ENCODE assay signal across 10 mouse cellular contexts in genomic region chr8:4656536-4656935, GRCm38 (mm10). TPM values are rescaled to one million over a fixed set of nuclear protein-coding genes. Genes with fewer than 3 reads are reported as not detected.
DNase-seq lines count a peak whose midpoint lies in the region; ATAC-seq lines count a peak whose summit lies in the region.
"Had no signal": no experiment of that assay in that cellular context is flagged by ENCODE, and none has a peak within 500 bp of the region (broad histone marks: within the 10 kb centered on the region; RNA-seq: fewer than 3 reads in every experiment).

No protein-coding gene starts in this region.

- no peak for ATAC-seq in erythroid progenitor cell, adult 5-6 weeks (replicated peaks; ENCODE audit: low FRiP score, poor library complexity, severe bottlenecking)

- H3K9me3 ChIP-seq in hindbrain, embryonic 10.5 days: peaks cover 14% of the 10 kb centered on the region; the same call in 1 of the 2 replicates
- H3K9me3 ChIP-seq: hindbrain, embryonic 15.5 days; neural tube, embryonic 12.5 days had no signal

- no peak overlapping the region for H3K4me3 ChIP-seq in hindbrain, embryonic 10.5 days
- H3K4me3 ChIP-seq: hindbrain, embryonic 15.5 days; neural tube, embryonic 12.5 days had no signal

- no peaks in the 10 kb centered on the region for H3K4me1 ChIP-seq in hindbrain, embryonic 10.5 days (replicated peaks)
- H3K4me1 ChIP-seq: hindbrain, embryonic 15.5 days; neural tube, embryonic 12.5 days had no signal

- H3K36me3 ChIP-seq in hindbrain, embryonic 10.5 days: no peaks in the 10 kb centered on the region
- H3K36me3 ChIP-seq: hindbrain, embryonic 15.5 days; neural tube, embryonic 12.5 days had no signal

- H3K27ac ChIP-seq in hindbrain, embryonic 10.5 days: no peak overlapping the region
- H3K27ac ChIP-seq: hindbrain, embryonic 15.5 days; neural tube, embryonic 12.5 days had no signal

- peak; percentile 17 to 69 for DNase-seq in heart, adult 18-20 months
- no peak for DNase-seq in heart, adult 9 months (ENCODE audit: low spot score in 2 of 2)
- peak; percentile 69 for DNase-seq in 3T3-L1 (ENCODE audit: low read depth, low spot score)
- peak; percentile 76 for DNase-seq in WW6 (ENCODE audit: low read depth, low spot score)
- DNase-seq in heart, postnatal 4 days: peak; percentile 62
- peak; percentile 13 for DNase-seq in telencephalon, adult 2 months (ENCODE audit: low read depth, low spot score)
- no peak for DNase-seq in hindbrain, embryonic 10.5 days (ENCODE audit: low spot score)

- WGBS in hindbrain, embryonic 10.5 days: 85% methylated on average over 7 of the region's 7 CpGs

- no peaks in the 10 kb centered on the region for H3K27me3 ChIP-seq in hindbrain, embryonic 10.5 days (ENCODE audit: insufficient read depth, poor library complexity, severe bottlenecking)
- H3K27me3 ChIP-seq: hindbrain, embryonic 15.5 days; neural tube, embryonic 12.5 days had no signal

RNA-seq across cellular contexts. Expression of gene Zfp958, which starts 43.6 kb away (rescaled TPM):
- total RNA-seq in heart, adult 18-20 months (2021): 1 to 10 TPM; 7.7 to 8.3 TPM
- 10 to 100 TPM in 1 of 2 experiments, 1 to 10 TPM in 1; 8.9 to 10.9 TPM for total RNA-seq in heart, postnatal 4 days (2021)
- polyA plus RNA-seq in hindbrain, embryonic 10.5 days (2016; fragmentation: Nextera tagmentation; extraction: Ambion mirVana): 9.2 and 15.4 TPM in 2 replicates
- total RNA-seq in erythroid progenitor cell, adult 5-6 weeks (2015; ENCODE audit: low replicate concordance): 5.9 and 7.6 TPM in 2 replicates
- 1.9 and 11.7 TPM in 2 replicates for total RNA-seq in erythroid progenitor cell, adult 5-6 weeks (2017; ENCODE audit: low replicate concordance)

Comparison
In these comparisons a context has a peak if more than half of its experiments do, and no peak if none do; other contexts are left out.
1. DNase-seq: peak in heart, adult 18-20 months (2 of 2), 3T3-L1 (single experiment), WW6 (single experiment), heart, postnatal 4 days (single experiment) and telencephalon, adult 2 months (single experiment); none in heart, adult 9 months (0 of 2) and hindbrain, embryonic 10.5 days (single experiment).